Mouse (Mus musculus) large intestine, adult 2 months (tissue): ENCODE measurements at regions not wholly inside any gene's neighbourhood (a gene's known extent, or its start where the extent isn't known, plus 50 kb on each side); places are given as distances from the start of the nearest gene placed in this dataset.

Experiments
- DNase-seq: peaks from one replicate; pipeline ENCODE4 v3.0.0-alpha.2; 2012; ENCODE audit warnings: low read depth, low spot score
- WGBS: fragments of 180-500 bp; shearing (Covaris S2); methylation state at CpG from one replicate; pipeline ENCODE4 v1.1.7; 2018; 5-methylcytosine and 5-hydroxymethylcytosine counted together

DNA sequence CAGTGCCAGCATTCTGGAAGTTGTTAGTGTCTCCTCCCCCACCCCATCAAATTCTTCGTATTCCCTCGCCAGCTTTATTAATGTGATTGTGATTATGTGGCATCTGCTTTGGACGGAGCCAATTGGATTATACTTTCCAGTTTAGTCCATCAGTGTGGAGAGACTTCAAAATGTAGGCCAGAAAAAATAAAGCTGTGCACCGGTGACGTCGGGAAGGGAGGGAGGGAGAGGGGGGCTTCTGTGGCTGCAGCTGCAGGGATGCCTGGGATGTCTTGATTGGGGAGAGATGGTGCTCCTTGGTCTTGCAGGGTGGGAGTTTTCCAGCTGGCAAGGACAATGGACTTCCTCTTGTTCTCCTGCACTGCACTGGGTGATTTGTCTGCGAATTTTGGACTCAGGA, 185.7 kb upstream of the Meis1 start:
- WGBS: 61% methylated on average over 7 of the region's 7 CpGs

DNA sequence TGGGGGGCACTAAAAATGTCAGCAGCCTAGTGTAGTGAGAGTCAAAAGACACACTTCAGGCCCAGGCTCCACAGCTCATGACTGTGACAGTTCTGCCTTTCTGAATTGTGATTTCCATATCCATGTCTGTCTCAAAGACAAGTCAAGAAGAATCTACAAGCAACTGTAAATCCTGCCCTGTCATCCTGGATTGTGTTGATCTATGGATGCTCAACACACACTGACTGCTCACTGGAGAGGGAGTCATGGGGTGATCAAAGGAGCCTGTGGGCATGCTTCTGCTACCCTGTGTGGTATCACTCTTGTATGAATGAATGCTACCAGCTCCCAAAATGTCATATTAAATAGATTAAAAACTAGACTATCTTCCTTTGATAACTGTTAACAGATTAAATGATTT, 186.4 kb upstream of the Meis1 start:
- no peak for DNase-seq

More for the DNA sequence above, 185.7 kb upstream of the Meis1 start:
- no peak for DNase-seq

DNA sequence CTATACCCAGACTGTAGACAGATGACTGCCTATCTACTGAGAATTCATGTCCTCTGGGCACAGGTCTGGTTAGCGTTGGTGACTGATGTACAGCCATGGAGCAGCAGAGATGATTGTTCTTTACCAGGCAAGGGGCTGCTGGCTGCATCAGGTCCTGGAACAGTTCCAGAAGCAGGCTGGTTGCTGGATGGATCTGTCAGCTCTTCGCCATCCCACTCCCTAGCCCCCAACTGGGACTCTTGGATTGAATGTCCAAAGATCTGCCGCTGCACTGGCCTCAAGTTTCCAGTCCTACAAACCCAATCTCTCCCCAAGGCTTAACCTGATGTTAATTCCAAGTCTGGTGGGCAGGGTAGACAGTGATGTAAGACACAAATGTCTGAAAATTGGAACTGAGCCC, 200.7 kb upstream of the Meis1 start:
- DNase-seq: no peak
- WGBS: 85% methylated on average over 3 of the region's 3 CpGs

DNA sequence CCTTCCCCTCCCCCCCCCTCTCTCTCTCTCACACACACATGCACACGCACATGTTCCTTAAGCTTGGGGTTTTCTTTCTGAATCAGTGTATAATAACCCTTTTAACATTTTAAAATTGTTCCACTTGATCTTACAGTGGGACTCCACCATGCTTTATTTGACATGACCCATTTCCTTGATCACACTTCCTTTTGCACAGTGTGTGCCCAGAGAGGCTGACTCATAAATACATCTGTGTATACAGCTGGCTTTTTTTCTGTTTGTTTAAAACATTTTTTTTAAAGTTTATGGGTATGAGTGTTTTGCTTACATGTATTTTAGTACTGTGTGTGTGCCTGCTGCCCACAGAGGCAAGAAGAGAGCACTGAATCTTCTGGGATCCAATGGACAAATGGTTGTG, 202.7 kb upstream of the Meis1 start:
- WGBS: 20% methylated on average over 1 of the region's 1 CpGs
- peak; percentile 19 for DNase-seq

DNA sequence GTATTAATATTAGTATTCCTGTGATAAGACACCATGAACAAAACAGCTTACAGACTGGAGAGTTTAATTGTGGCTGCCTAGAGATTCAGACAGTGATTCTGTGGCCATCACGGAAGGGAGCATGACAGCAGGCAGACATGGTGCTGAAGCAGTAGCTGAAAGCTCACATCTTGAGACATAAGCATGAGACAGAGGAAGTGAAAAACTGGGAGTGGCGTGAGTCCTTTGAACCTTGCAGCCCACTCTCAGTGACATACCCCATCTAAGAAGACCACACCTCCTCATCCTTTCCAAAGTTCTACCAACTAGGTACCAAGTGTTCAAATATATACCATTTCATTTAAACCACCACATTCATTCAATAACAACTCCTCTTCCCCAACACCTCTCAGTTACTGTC, 208.0 kb upstream of the Meis1 start:
- WGBS: 83% methylated on average over 2 of the region's 2 CpGs
- DNase-seq: no peak

DNA sequence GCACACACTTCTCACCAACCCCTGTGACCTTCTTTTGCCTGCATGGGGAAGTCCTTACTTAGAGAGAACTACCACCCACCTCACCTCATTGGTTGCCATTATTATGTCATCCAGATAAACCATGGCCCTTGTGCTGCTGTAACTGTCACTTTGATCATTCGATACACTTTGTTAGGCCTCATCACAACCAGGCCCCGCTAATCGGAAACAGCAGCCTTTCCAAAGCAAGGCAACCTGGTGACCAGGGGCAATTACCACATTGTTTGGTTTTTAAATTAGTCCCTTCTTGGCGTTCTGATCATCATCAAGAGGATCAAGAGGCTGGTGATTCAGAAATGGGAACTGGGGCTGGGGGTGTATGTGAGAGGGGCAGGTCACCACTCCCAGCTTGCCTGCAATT, 208.9 kb upstream of the Meis1 start:
- 71% methylated on average over 4 of the region's 4 CpGs for WGBS

DNA sequence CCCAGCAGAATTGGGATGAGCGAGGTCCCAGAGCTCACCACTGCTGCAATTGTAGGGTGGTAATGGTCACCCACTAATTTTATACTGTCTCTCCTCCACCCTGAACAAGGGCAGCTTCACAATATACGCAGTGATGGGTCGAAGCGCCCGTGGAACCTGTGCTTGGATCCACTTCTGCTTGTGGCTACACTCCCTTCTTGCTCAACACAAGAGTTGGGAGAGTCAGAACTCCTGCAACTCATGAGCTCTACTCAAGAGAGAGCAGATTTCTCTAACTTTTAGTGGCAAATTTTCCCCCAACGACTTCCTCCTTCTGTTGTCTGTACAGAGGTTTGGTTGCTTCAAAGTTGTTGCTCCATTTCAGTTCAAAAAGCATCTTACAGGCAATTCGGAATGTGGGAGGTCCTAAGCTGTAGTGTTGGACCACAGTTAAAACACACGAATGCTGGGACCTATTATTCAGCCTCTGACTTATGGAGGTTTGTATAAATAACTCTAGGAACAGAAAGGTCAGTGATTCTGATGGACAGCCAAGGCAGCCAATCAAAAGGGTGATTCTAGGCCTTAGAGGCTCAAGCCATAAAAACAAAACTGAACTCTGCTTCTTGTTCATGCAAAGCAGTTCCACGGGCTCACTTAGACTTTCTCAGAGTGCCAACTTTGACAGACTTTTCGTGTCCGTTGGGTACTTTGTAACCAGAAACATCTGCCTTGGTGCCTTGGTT, 227.8 kb upstream of the Meis1 start:
- no peak for DNase-seq
- 85% methylated on average over 11 of the region's 11 CpGs for WGBS

More for the DNA sequence above, 208.9 kb upstream of the Meis1 start:
- DNase-seq: no peak

DNA sequence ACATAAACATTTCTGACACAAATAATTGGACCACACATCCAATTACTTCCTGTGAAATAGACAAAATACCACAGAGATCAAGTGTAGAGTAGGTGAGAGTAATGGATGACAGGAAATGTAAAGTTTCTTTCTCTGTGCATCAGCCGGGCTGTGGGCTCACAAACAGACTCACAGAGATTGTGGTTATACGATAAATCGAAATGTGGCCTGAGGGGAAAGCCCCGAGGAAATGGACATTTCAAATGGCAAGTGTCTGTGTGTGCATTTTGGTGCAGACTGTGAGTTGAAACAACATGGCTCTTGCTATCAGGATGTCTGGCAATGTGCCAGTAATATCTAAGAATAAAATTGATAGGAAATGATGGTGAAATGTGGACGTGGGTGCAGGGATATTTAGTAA, 234.8 kb upstream of the Meis1 start:
- 69% methylated on average over 5 of the region's 5 CpGs for WGBS
- DNase-seq: no peak

DNA sequence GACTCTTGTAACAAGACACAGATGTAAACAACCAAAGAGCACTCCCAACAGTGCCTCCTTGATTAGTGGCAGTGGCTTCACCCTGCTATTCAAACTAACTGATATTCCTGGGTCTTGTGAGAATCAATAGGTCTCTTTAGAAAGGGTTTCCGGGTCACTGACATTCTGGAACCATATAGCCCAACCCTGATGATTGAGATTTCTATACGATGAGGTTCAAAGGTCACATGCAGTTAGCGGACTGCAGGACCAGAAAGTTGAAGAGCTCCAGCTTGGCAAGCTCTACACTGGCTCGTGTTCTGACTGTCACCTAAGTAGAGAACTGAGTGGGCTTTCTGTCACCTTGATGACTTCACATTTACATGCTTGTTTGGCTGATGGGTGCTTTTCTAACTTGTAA, 235.4 kb upstream of the Meis1 start:
- DNase-seq: no peak

DNA sequence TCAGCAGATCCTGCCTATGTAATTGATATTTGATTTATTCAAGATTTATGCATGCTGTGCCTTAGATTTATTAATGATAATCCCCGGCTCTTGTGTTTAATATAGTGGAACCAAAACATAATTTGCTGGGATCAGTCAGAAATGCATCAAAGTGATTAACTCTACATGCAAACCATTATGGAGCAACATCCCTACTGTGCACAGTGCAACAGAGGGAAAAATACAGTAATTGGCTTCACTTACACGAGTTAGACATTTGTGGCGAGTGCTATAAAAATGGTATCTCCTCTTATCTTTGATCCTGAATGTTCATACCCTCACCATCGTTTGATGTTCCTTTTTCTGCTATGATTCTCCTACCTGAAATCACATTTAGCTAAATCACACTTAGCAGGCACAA, 238.8 kb upstream of the Meis1 start:
- 68% methylated on average over 4 of the region's 4 CpGs for WGBS
- no peak for DNase-seq

More for the DNA sequence above, 235.4 kb upstream of the Meis1 start:
- 30% methylated on average over 4 of the region's 4 CpGs for WGBS

DNA sequence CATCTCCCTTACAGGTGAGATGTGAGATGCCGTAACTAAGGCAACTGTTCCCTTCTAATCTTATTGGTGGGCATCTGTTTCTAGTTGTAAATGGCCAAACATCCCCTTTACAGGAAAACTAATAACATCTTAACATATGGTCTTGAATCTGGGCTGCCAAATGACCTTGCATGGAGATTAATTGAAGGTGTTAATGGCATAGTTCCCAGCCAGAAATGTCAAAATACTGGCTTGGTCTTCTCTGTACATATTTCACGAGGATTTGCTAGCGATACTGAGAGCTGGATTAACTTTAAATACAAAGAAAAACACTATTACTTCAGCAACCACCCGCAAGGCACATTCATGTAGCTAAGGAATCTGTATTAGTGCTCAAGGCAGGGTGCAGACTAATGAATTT, 244.0 kb upstream of the Meis1 start:
- DNase-seq: no peak
- 75% methylated on average over 4 of the region's 4 CpGs for WGBS

DNA sequence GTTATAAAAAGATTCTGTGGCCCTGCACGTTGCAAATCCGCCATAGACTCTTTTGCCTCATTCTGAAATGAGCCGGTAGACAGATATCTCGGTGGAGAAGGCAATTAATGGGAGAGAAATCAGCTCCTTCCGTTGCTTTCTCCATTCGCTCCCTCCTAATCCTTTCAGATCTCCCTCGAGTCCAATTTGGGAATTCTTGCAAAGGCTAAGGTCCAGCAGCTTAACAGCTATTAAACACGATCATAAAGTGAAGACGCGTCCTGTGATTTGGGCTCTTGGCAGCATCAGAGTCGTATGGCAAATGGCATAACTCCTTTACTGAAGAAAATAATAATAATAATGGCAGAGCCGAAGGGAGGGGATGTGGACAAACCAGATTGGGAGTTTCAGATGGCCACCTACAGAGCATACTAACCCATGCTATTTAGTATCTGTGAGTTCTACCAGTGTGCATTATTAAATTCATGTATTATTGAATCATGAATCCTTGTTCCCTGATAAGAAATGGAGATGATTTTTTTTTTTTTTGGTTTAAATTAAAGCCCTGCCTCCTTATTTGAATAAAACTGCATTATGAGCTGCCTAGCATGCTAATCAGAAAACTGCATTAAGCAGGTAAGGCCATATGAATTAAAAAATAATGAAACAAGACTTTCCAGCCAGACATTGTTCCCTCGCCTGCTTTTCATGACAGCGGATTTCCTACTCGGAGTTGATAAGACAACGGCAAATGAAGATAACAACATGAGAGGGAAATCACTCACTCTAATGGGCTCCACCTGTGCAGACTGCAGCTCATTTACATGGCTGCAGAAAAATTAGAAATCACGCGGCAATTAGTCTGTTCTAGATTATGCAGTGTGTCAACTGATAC, 246.2 kb upstream of the Meis1 start:
- no peak for DNase-seq
- 82% methylated on average over 18 of the region's 18 CpGs for WGBS

DNA sequence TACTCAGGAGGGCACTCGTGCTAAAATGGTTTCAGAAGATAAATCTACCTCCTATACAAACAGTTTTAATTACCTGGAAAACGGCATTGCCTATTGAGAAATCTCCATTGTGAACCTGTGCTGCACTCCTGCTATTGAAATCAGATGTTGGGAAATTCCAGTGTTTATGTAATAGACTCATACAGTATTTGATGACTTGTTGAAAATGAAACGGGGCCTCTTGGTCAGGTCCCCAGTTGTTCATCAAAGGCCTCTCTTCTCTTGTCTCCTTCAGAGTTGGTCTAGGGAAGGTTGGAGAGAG, 246.8 kb upstream of the Meis1 start:
- WGBS: 46% methylated on average over 3 of the region's 3 CpGs
- no peak for DNase-seq

DNA sequence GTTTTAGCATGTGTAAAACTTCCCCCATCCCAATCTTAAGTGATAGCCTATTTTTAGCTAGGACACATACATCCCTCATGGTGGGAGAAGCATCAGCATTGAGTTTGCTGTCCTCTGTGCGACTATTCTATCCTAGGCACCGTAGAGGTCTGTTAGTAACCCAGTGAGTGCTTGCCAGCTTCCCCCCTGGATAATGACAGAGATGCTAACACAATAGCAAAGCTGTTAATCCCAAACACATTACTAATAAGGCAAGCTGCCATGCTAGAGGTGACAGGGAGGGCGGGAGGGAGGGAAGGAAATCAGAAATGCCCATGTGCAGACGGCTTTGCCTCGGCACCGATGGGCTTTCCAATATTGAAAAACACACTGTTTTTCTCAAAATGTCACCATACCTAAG, 272.2 kb upstream of the Meis1 start:
- DNase-seq: no peak
- WGBS: 84% methylated on average over 6 of the region's 6 CpGs

DNA sequence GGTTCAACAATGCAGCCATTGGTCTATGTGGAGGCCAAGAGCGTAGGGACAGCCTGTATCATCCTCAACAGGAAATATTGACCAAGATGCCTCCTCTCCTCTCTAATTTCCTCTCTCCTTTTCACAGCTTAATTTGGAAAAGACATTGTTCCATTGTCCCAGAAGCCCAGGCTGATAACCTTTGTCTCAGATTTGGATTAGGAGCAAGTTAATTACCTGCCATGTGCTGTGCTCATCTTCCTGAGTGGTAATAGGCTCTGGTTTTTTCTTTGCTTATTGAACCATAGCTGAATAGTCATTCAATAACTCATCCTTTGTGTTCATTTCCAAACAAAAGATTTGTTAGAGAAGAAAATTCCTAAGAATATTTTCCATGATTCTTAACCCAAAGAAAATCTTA, 280.6 kb upstream of the Meis1 start:
- WGBS: 95% methylated on average over 1 of the region's 1 CpGs
- DNase-seq: no peak

DNA sequence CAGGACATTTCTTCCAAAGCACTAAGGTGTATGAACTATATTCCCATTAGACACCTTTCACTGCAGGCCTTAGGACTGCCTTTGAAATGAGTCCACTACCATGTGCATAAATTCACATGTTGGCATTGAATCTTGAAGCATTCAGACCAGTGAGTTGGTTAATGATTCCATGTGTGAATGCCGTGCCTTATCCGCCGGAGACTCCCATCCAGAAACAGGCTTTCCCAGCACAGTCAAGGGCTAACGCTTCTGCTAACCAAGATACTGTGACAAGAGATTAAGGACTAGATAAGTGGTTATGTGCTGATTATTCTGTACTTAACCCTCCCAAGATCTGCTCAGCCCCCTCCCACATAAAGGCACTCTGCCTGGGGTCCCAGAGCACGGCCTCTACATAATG, 287.9 kb upstream of the Meis1 start:
- WGBS: 77% methylated on average over 5 of the region's 5 CpGs
- DNase-seq: no peak

DNA sequence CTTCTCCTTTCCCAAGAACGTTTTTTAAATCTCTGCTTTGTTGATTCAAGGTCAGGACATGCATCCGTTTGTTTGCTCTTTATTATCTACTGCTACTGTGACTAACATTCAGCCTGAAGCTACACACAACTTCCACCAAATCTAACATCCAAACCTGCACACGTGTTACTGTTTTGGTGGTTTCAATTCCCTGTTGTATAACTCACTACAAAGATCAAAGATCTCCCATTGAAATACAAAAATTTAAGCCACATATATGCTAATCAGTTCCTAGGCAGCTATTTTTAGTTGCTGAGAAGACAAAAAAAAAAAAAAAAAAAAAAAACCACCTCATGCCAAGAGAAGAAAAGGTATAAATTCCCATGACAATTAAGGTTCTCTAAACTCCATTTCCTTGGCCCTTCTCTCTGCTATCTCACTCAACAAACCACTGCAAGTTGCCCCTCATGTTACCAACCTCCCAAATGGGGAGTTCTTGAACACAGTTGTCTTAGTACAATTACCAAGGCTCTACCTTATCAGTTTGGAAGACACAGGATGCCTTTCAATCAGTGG, 312.0 kb upstream of the Meis1 start:
- 42% methylated on average over 2 of the region's 3 CpGs for WGBS
- no peak for DNase-seq

DNA sequence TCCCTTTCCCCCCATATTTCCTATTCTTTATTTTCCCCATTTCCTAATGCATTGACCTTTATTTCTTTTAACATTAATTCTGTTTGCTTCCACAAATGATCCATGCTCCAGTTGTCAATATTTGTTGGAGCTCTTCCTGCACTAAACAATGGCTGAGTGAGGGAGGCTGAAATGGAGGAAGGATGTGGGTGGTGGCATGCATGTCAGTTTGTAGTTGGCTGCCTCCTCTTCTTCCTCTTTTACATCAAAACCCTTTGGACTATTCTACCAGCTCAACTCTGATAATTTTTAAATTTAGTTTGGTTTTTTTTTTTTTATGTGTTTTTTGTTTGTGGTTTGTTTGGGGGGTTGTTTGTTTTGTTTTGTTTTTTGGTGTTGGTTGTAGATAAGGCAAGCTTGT, 313.5 kb upstream of the Meis1 start:
- DNase-seq: no peak

DNA sequence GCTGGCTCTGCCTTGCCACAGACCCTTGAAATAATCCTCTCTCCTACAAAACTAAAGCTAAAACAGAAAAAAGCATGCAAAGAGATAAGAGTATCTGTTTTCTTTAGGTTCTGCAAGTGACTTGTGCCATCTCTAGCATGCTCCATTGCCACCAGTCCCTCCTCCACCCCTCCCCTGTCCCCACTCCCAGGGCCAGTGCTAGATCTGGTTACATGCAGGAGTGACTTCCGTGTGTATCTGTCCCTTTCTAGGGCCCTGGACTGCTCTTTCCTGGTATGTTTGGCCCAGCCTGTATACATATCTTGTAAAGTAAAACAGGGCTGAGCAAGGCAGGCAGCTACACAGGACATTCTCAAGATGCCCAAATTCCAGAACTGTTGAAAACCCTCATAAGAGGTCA, 313.9 kb upstream of the Meis1 start:
- no peak for DNase-seq
- WGBS: 36% methylated on average over 1 of the region's 1 CpGs

DNA sequence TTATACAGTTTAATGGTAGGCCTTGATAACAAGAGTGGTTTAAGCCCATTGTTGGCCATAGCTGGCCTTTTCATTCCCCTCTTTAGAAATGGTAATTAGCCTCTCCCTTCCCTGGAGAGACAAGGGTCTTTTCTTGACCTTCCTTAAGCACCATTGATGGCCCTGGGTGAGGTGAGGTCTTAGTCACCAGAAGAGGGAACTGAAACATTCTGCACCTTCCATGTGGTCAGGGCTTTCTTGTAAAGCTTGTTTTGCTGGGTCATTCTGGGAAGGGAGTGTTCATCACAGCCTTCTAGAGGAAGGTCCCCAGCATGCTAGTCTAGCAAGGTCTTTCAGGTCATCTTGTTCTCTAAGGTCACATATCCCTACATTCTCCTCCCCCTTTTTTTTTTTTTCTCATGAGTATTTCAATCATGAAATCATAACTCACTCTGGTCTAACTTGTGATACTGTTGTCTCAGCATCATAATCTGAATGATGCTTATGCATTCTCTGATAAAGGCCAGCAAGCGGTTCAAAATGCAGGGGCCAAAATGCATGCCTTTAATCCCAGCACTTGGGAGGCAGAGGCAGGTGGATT, 315.2 kb upstream of the Meis1 start:
- 93% methylated on average over 1 of the region's 1 CpGs for WGBS
- DNase-seq: no peak

DNA sequence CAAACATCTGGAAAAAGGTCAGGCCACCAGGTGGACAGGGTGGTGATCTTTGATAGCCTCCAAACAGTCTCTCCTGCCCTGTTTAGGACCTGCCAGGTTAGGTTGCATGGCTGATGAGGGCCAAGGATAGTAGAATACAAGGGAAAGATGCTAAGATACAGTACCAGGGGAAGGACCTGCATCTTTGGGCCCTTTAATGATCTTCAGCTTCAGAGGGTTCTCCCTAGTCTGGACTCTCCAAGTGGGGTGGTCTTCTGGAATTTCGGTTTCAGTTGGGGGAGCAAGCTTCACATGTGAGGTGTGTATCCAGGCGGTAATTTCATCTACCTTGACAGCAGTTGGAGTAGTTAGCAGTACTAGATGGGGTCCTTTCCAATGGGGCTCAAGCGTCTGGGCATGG, 316.6 kb upstream of the Meis1 start:
- DNase-seq: no peak
- WGBS: 93% methylated on average over 3 of the region's 3 CpGs
